Mouse (Mus musculus) retina, postnatal 7 days (tissue): ENCODE data around the gene Ifi206.
"Not testable (repeated sequence)": the region's sequence is repeated elsewhere in the genome, so short reads cannot be mapped to it uniquely, and the experiment has no call there.

Experiments used
- DNase-seq: peaks from one replicate; pipeline ENCODE4 v3.0.0-alpha.2; 2012; ENCODE audit warnings: low read depth, low spot score

The Ifi206 gene

GRCm38 (mm10) chr1:173490812-173491480 is at the start of gene Ifi206:
Ifi206 (minus strand) TSS chr1:173491041.
- not testable (repeated sequence) for DNase-seq

GRCm38 (mm10) chr1:173535791-173536190 is 45.0 kb upstream of the Ifi206 start, which contains the start of gene Ifi214:
Ifi214 (minus strand) TSS chr1:173535957.
- not testable (repeated sequence) for DNase-seq

GRCm38 (mm10) chr1:173521452-173521851 is 30.6 kb upstream of the Ifi206 start:
- no peak for DNase-seq

- not testable (repeated sequence) for DNase-seq
Measured at GRCm38 (mm10) chr1:173510595-173510994, 19.8 kb upstream of the Ifi206 start.

GRCm38 (mm10) chr1:173491483-173491882 is 642 bp upstream of the Ifi206 start:
- not testable (repeated sequence) for DNase-seq

GRCm38 (mm10) chr1:173481182-173481574 is 9.7 kb downstream of the Ifi206 start:
- DNase-seq: not testable (repeated sequence)

GRCm38 (mm10) chr1:173480399-173481181 is 10.3 kb downstream of the Ifi206 start:
- not testable (repeated sequence) for DNase-seq

GRCm38 (mm10) chr1:173456761-173457160 is 34.1 kb downstream of the Ifi206 start:
- DNase-seq: no peak

GRCm38 (mm10) chr1:173456139-173456754 is 34.6 kb downstream of the Ifi206 start:
- peak; percentile 38 for DNase-seq

GRCm38 (mm10) chr1:173451665-173452064 is 39.2 kb downstream of the Ifi206 start:
- DNase-seq: no peak

GRCm38 (mm10) chr1:173450621-173451020 is 40.2 kb downstream of the Ifi206 start:
- no peak for DNase-seq

GRCm38 (mm10) chr1:173447067-173447466 is 43.8 kb downstream of the Ifi206 start:
- DNase-seq: no peak

- no peak for DNase-seq
Measured at GRCm38 (mm10) chr1:173443061-173443460, 47.8 kb downstream of the Ifi206 start.

GRCm38 (mm10) chr1:173441210-173441609 is 49.6 kb downstream of the Ifi206 start:
- no peak for DNase-seq

- no peak for DNase-seq
Measured at GRCm38 (mm10) chr1:173440681-173441080, 50.2 kb downstream of the Ifi206 start.

GRCm38 (mm10) chr1:173437161-173437953 is 53.5 kb downstream of the Ifi206 start:
- no peak for DNase-seq

GRCm38 (mm10) chr1:173432411-173432810 is 58.4 kb downstream of the Ifi206 start:
- no peak for DNase-seq

GRCm38 (mm10) chr1:173429995-173430699 is 60.7 kb downstream of the Ifi206 start:
- no peak for DNase-seq

GRCm38 (mm10) chr1:173427385-173427784 is 63.5 kb downstream of the Ifi206 start:
- DNase-seq: no peak

GRCm38 (mm10) chr1:173426345-173426744 is 64.5 kb downstream of the Ifi206 start:
- no peak for DNase-seq

GRCm38 (mm10) chr1:173420374-173420773 is 70.5 kb downstream of the Ifi206 start:
- no peak for DNase-seq
